9 mouse cellular contexts compared by ENCODE assay signal in genomic region chr11:103246081-103246730, GRCm38 (mm10). TPM values are rescaled to one million over a fixed set of nuclear protein-coding genes. Genes with fewer than 3 reads are reported as not detected.
A peak's percentile ranks its signal among the peaks of the same experiment; 100 is the strongest.
DNase-seq lines count a peak whose midpoint lies in the region; ATAC-seq lines count a peak whose summit lies in the region.
"Had no signal": no experiment of that assay in that cellular context is flagged by ENCODE, and none has a peak within 500 bp of the region (broad histone marks: within the 10 kb centered on the region; RNA-seq: fewer than 3 reads in every experiment).

No protein-coding gene starts in this region.

- no peak overlapping the region for H3K9ac ChIP-seq in liver, embryonic 11.5 days (ENCODE audit: low read depth, low read length)
- no peak overlapping the region for H3K9ac ChIP-seq in embryonic facial prominence, embryonic 14.5 days (ENCODE audit: low read depth, low read length)
- no peak overlapping the region for H3K9ac ChIP-seq in hindbrain, embryonic 16.5 days (ENCODE audit: low read depth, low read length)

- no peaks in the 10 kb centered on the region for H3K9me3 ChIP-seq in liver, embryonic 11.5 days (ENCODE audit: control insufficient read depth, low read length)
- H3K9me3 ChIP-seq in embryonic facial prominence, embryonic 14.5 days (ENCODE audit: control insufficient read depth, low read length): no peaks in the 10 kb centered on the region
- H3K9me3 ChIP-seq in hindbrain, embryonic 16.5 days (ENCODE audit: control insufficient read depth, low read length): no peaks in the 10 kb centered on the region

- no peak for ATAC-seq in liver, embryonic 11.5 days (replicated peaks; ENCODE audit: low FRiP score)
- ATAC-seq in embryonic facial prominence, embryonic 14.5 days (ENCODE audit: low read depth): peak; percentile 32; the same call in 1 of the 2 replicates
- ATAC-seq in hindbrain, embryonic 16.5 days: no peak

- 45% methylated on average over 10 of the region's 10 CpGs for WGBS in liver, embryonic 11.5 days
- 62% methylated on average over 9 of the region's 10 CpGs for WGBS in embryonic facial prominence, embryonic 14.5 days
- 70% methylated on average over 10 of the region's 10 CpGs for WGBS in hindbrain, embryonic 16.5 days

- no peak for DNase-seq in liver, embryonic 11.5 days (ENCODE audit: low spot score)
- DNase-seq in liver: no peak
- peak; percentile 84 to 92 for DNase-seq in adrenal gland, adult (ENCODE audit: inconsistent age in 2 of 2, low spot score in 1 of 2)
- DNase-seq in embryonic facial prominence, embryonic 14.5 days (ENCODE audit: low spot score): peak; percentile 62
- peak; percentile 41 for DNase-seq in lung, postnatal 14 days
- no peak for DNase-seq in B cell, adult 2 months
- DNase-seq in thymus, postnatal 14 days: no peak

- H3K4me2 ChIP-seq in liver, embryonic 11.5 days: no peak overlapping the region
- no peak overlapping the region for H3K4me2 ChIP-seq in embryonic facial prominence, embryonic 14.5 days (ENCODE audit: low read depth, low read length)
- H3K4me2 ChIP-seq in hindbrain, embryonic 16.5 days (ENCODE audit: low read length): no peak overlapping the region

- H3K36me3 ChIP-seq in liver, embryonic 11.5 days (ENCODE audit: control insufficient read depth, insufficient read depth, low read length): no peaks in the 10 kb centered on the region
- no peaks in the 10 kb centered on the region for H3K36me3 ChIP-seq in embryonic facial prominence, embryonic 14.5 days (ENCODE audit: control insufficient read depth, insufficient read depth, low read length)
- no peaks in the 10 kb centered on the region for H3K36me3 ChIP-seq in hindbrain, embryonic 16.5 days (ENCODE audit: control insufficient read depth, insufficient read depth, low read length)

- no peaks in the 10 kb centered on the region for H3K27me3 ChIP-seq in liver, embryonic 11.5 days (replicated peaks; ENCODE audit: control insufficient read depth, insufficient read depth, low read length)
- H3K27me3 ChIP-seq in embryonic facial prominence, embryonic 14.5 days (replicated peaks; ENCODE audit: control insufficient read depth, insufficient read depth, low read length): no peaks in the 10 kb centered on the region
- no peaks in the 10 kb centered on the region for H3K27me3 ChIP-seq in hindbrain, embryonic 16.5 days (replicated peaks; ENCODE audit: control insufficient read depth, insufficient read depth, low read length)

- H3K4me3 ChIP-seq in liver, embryonic 11.5 days (ENCODE audit: low read depth, low read length): no peak overlapping the region
- H3K4me3 ChIP-seq in embryonic facial prominence, embryonic 14.5 days (ENCODE audit: low read depth, low read length): no peak overlapping the region
- no peak overlapping the region for H3K4me3 ChIP-seq in hindbrain, embryonic 16.5 days (ENCODE audit: low read length)

- H3K27ac ChIP-seq in liver, embryonic 11.5 days (ENCODE audit: low read depth, low read length): peak overlapping the region; percentile 16; the same call in 1 of the 2 replicates
- H3K27ac ChIP-seq in embryonic facial prominence, embryonic 14.5 days (replicated peaks; ENCODE audit: low read depth, low read length): peak overlapping the region; percentile 45; the same call in 1 of the 2 replicates
- H3K27ac ChIP-seq in hindbrain, embryonic 16.5 days (ENCODE audit: low read depth, low read length): peak overlapping the region; percentile 23; the same call in 1 of the 2 replicates

- peaks cover 16% of the 10 kb centered on the region for H3K4me1 ChIP-seq in liver, embryonic 11.5 days (replicated peaks; ENCODE audit: control insufficient read depth, insufficient read depth, low read length)
- peaks cover 39% of the 10 kb centered on the region for H3K4me1 ChIP-seq in embryonic facial prominence, embryonic 14.5 days (ENCODE audit: control insufficient read depth, insufficient read depth, low read length)
- peaks cover 23% of the 10 kb centered on the region for H3K4me1 ChIP-seq in hindbrain, embryonic 16.5 days (ENCODE audit: control insufficient read depth, insufficient read depth, low read depth, low read length)

RNA-seq across cellular contexts. Expression of gene Map3k14, which starts 21.1 kb away (rescaled TPM):
- 1.1 and 1.6 TPM in 2 replicates for polyA plus RNA-seq in liver, embryonic 11.5 days (2014; fragmentation: Nextera tagmentation; extraction: Ambion mirVana)
- 4.6 and 5.1 TPM in 2 replicates for polyA plus RNA-seq in embryonic facial prominence, embryonic 14.5 days (2014; fragmentation: Nextera tagmentation; extraction: Ambion mirVana)
- 4.6 and 4.7 TPM in 2 replicates for polyA plus RNA-seq in hindbrain, embryonic 16.5 days (2015; fragmentation: Nextera tagmentation; extraction: Ambion mirVana)

RNA-seq across cellular contexts. Expression of gene Spata32, which starts 28.0 kb away (rescaled TPM):
- not detected in 2 replicates for polyA plus RNA-seq in liver, embryonic 11.5 days (2014; fragmentation: Nextera tagmentation; extraction: Ambion mirVana)
- polyA plus RNA-seq in embryonic facial prominence, embryonic 14.5 days (2014; fragmentation: Nextera tagmentation; extraction: Ambion mirVana): not detected in 2 replicates
- 0.99 and 1.3 TPM in 2 replicates for polyA plus RNA-seq in hindbrain, embryonic 16.5 days (2015; fragmentation: Nextera tagmentation; extraction: Ambion mirVana)
- polyA plus RNA-seq: limb, embryonic 11.5 days had no signal

RNA-seq across cellular contexts. Expression of gene 1700023F06Rik, which starts 37.8 kb away (rescaled TPM):
- polyA plus RNA-seq in liver, embryonic 11.5 days (2014; fragmentation: Nextera tagmentation; extraction: Ambion mirVana): 0.15 TPM in 1 of 2 replicates, not detected in the other
- 1.0 and 1.6 TPM in 2 replicates for polyA plus RNA-seq in embryonic facial prominence, embryonic 14.5 days (2014; fragmentation: Nextera tagmentation; extraction: Ambion mirVana)
- 1.9 and 3.0 TPM in 2 replicates for polyA plus RNA-seq in hindbrain, embryonic 16.5 days (2015; fragmentation: Nextera tagmentation; extraction: Ambion mirVana)

Comparison
In these comparisons a context has a peak if more than half of its experiments do, and no peak if none do; other contexts are left out.
1. DNase-seq: peak in adrenal gland, adult (2 of 2), embryonic facial prominence, embryonic 14.5 days (single experiment) and lung, postnatal 14 days (single experiment); none in liver, embryonic 11.5 days (single experiment), liver (single experiment), B cell, adult 2 months (0 of 2) and thymus, postnatal 14 days (single experiment).
2. Peak in every context shown above with its lines, with median percentiles within 50 percentile points of each other: H3K27ac ChIP-seq.